Mouse (Mus musculus) G1E (cell line): ENCODE data around the gene Supt3.

Experiments
- CTCF ChIP-seq: IDR thresholded peaks from 2 replicates; pipeline ENCODE4 v1.5.1; 2012; ENCODE audit warnings: low read depth, low read length, inconsistent platforms, mixed read lengths
- GATA1 ChIP-seq: IDR thresholded peaks from 2 replicates; pipeline ENCODE4 v1.6.1; 2012; ENCODE audit warnings: borderline replicate concordance, low read length, inconsistent platforms, mixed read lengths
- TAL1 ChIP-seq: conservative IDR thresholded peaks from 2 replicates; pipeline ENCODE4 v1.6.1; 2012; ENCODE audit warnings: low read depth, low read length, inconsistent platforms, mixed read lengths

- no peak for TF ChIP-seq CTCF
- TF ChIP-seq GATA1: no peak
- TF ChIP-seq TAL1: no peak
Measured at GRCm38 (mm10) chr17:44970255-44970654, 193.3 kb downstream of the Supt3 start.
